Mouse (Mus musculus): ENCODE results near the gene Zfp423. TPM values are rescaled to one million over a fixed set of nuclear protein-coding genes. Genes with fewer than 3 reads are reported as not detected.

Gene Zfp423
- total RNA-seq, 2 experiments from 2014 or later = not detected

- peak; percentile 59 for ATAC-seq (replicated peaks; ENCODE audit: poor library complexity, severe bottlenecking)
These were observed 243.4 kb downstream of the Zfp423 start for GRCm38 (mm10) chr8:87715731-87716682.

GRCm38 (mm10) chr8:87713946-87714345, 245.4 kb downstream of the Zfp423 start:
- no peak for ATAC-seq (replicated peaks; ENCODE audit: poor library complexity, severe bottlenecking)

- no peak for ATAC-seq (replicated peaks; ENCODE audit: poor library complexity, severe bottlenecking)
These were observed 247.4 kb downstream of the Zfp423 start for GRCm38 (mm10) chr8:87711955-87712354.

GRCm38 (mm10) chr8:87708127-87708637, 251.2 kb downstream of the Zfp423 start:
- peak; percentile 69 for ATAC-seq (replicated peaks; ENCODE audit: poor library complexity, severe bottlenecking)

- no peak for ATAC-seq (replicated peaks; ENCODE audit: poor library complexity, severe bottlenecking)
These were observed 252.2 kb downstream of the Zfp423 start for GRCm38 (mm10) chr8:87707176-87707575.

- no peak for ATAC-seq (replicated peaks; ENCODE audit: poor library complexity, severe bottlenecking)
These were observed 254.6 kb downstream of the Zfp423 start for GRCm38 (mm10) chr8:87704756-87705155.

GRCm38 (mm10) chr8:87702790-87703311, 256.5 kb downstream of the Zfp423 start:
- no peak for ATAC-seq (replicated peaks; ENCODE audit: poor library complexity, severe bottlenecking)

GRCm38 (mm10) chr8:87702051-87702521, 257.3 kb downstream of the Zfp423 start:
- no peak for ATAC-seq (replicated peaks; ENCODE audit: poor library complexity, severe bottlenecking)

GRCm38 (mm10) chr8:87701583-87701982, 257.8 kb downstream of the Zfp423 start:
- ATAC-seq (replicated peaks; ENCODE audit: poor library complexity, severe bottlenecking) = no peak

GRCm38 (mm10) chr8:87700321-87700720, 259.1 kb downstream of the Zfp423 start:
- no peak; the same call in 1 of the 2 replicates for ATAC-seq (replicated peaks; ENCODE audit: poor library complexity, severe bottlenecking)

GRCm38 (mm10) chr8:87697127-87697526, 262.3 kb downstream of the Zfp423 start:
- no peak for ATAC-seq (replicated peaks; ENCODE audit: poor library complexity, severe bottlenecking)

GRCm38 (mm10) chr8:87693741-87694140, 265.7 kb downstream of the Zfp423 start:
- ATAC-seq (replicated peaks; ENCODE audit: poor library complexity, severe bottlenecking) = no peak

GRCm38 (mm10) chr8:87690100-87691095, 269.0 kb downstream of the Zfp423 start:
- no peak for ATAC-seq (replicated peaks; ENCODE audit: poor library complexity, severe bottlenecking)

GRCm38 (mm10) chr8:87689192-87689591, 270.2 kb downstream of the Zfp423 start:
- no peak for ATAC-seq (replicated peaks; ENCODE audit: poor library complexity, severe bottlenecking)

- ATAC-seq (replicated peaks; ENCODE audit: poor library complexity, severe bottlenecking) = no peak
These were observed 271.0 kb downstream of the Zfp423 start for GRCm38 (mm10) chr8:87688348-87688747.

- no peak for ATAC-seq (replicated peaks; ENCODE audit: poor library complexity, severe bottlenecking)
These were observed 272.3 kb downstream of the Zfp423 start for GRCm38 (mm10) chr8:87686986-87687698.

GRCm38 (mm10) chr8:87686026-87686425, 273.4 kb downstream of the Zfp423 start:
- no peak for ATAC-seq (replicated peaks; ENCODE audit: poor library complexity, severe bottlenecking)

GRCm38 (mm10) chr8:87685392-87685791, 274.0 kb downstream of the Zfp423 start:
- no peak for ATAC-seq (replicated peaks; ENCODE audit: poor library complexity, severe bottlenecking)

GRCm38 (mm10) chr8:87682066-87682465, 277.3 kb downstream of the Zfp423 start:
- no peak for ATAC-seq (replicated peaks; ENCODE audit: poor library complexity, severe bottlenecking)

All from granulocyte monocyte progenitor cell, adult 5-6 weeks (primary cell).